Mouse (Mus musculus) colon, adult 2 months (tissue): ENCODE data around the gene Ipo9. TPM values are rescaled to one million over a fixed set of nuclear protein-coding genes. Genes with fewer than 3 reads are reported as not detected.

Experiments used
- polyA plus RNA-seq: library from polyadenylated mRNA; depleted of rRNA; stranded (reverse); fragments of >200 nt; gene quantifications from 2 replicates; pipeline ENCODE4 v1.2.3, GENCODE M21; 2012; rRNA removed

The Ipo9 gene
- 34.8 and 40.8 TPM in 2 replicates for polyA plus RNA-seq

DNA sequence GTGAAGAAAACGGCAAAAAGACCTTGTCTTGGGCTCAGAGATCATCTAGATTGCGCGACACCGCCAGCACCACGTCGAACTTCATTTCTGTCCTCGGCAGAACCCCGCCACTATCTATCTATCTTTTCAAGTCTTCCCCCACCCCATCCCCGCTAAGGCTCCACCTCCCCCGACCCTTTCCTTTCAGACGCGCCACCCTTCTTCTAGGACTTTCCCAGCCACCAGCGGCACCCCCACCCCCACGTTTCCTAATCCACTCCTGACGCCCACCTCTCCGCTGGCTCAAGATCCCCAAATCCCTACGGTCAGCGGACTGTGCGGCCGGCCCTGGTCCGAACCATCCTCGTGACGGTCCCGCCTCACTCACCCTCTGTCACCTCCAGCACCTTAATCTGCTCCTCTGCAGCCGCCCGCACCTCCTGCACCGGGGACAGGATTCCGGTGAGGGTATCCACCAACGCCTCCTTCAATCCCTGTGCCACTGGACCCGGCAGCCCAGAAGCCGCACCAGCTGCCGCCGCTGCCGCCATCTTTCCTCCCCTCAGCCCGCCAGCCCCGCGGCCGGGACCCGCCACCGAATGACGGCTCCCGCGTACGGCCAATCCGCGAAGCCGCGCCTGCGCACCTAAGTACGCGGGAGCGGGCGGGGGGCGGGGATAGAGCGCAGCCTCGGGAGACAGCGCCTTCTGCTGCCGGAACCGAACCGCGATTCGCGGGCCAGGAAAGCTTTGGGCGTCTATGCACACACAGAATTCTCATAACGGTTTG is at the start of gene Ipo9:
TSS of gene Ipo9 (minus strand) at position 599 of the 768 bp plus-strand sequence.

DNA sequence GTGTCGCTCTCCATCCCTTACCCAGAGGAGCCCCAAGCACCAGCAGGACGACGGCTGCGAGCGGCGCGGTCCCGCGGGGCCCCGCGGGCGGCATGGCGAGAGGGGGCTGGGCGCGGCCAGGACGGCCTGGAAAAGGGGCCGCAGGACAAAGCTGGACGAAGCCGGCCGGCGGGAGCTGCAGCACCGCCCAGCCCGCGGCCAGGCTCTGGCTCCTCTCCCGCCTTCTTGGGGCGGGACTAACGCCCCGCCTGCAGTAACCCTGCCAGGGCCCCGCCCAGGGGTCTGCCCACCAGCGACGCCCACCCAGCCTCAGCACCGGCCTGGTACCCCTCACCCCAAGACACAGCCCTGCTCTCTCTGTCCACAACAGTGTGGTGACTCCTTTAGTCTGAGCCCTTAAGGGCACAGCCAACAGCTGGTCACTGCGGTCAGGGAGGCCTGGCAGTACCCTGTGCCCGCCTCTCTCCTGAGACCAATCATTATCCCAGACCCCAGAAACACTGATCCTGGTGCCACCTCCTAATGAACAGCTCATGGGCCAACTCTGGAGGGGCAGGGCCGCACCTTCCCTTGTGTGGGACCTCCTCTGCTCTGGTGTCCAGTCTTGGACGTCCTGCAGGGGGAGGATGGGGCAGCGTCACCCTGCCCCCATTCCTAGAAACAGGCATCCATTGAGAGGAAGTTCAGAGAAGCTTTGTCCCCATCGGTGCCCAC is 55.3 kb downstream of the Ipo9 start, which contains the start of gene Shisa4:
TSS of gene Shisa4 (minus strand) at position 370 of the 714 bp plus-strand sequence.

Other genes starting within 250 kb of the Ipo9 start
- gene Elf3, start 171.9 kb downstream of the Ipo9 start, polyA plus RNA-seq: 422 and 474 TPM in 2 replicates
- gene Rnpep, start 146.4 kb downstream of the Ipo9 start, polyA plus RNA-seq: 47.8 and 50.5 TPM in 2 replicates
- gene Timm17a, start 116.7 kb downstream of the Ipo9 start, polyA plus RNA-seq: 30.6 and 33.9 TPM in 2 replicates
- gene Lmod1, start 105.7 kb downstream of the Ipo9 start, polyA plus RNA-seq: 33.4 and 36.6 TPM in 2 replicates
- 11.5 and 15.1 TPM in 2 replicates for gene Shisa4, start 55.3 kb downstream of the Ipo9 start, polyA plus RNA-seq
- gene Nav1, start 176.8 kb upstream of the Ipo9 start, polyA plus RNA-seq: 11.0 and 12.4 TPM in 2 replicates